Mouse (Mus musculus): ENCODE measurements around the gene Klhl13.

DNA sequence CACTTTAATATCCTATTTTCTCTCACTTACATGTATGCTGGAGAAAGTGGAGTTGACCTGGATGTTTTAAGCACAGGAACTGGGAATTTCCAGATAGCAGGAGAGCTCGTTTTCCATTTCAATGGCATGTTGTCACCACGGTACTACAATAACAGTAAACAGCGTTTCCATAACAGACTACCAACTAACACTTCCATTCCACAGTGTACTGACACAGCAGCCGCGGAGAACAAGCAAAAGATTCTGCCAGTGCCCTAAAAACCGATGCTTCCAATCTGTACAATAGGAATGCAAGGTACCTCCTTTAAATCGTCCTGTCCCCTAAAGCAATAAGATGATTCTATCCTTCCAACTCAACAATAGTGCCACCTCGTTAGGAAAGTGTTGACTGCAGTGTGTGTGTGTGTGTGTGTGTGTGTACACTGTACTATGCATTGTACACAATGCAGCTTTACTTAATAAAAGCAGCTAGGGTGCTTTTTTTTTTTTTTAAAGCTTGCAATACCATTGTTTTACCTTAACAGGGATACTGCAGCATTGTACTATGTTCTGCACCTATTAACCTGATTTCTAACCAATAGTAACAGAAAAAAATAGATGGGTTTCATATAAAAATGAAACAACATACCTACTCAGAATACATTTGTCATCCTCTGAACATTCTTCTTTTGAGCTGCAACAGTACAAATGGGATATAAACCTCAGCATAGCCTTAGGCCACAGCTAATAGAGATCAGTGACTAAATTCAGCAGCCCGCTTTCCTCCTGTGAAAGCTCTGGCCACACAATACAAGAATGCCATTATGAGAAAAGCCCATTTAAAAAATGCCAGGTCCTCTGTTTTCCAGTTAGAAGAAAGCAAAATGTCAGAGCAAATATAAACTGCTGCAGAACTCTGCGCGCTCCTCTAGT is 80.1 kb downstream of the Klhl13 start:
- TF ChIP-seq CTCF (IDR thresholded peaks at IDR 0.05; ENCODE audit: low read depth, low read length) (no peak), POLR2A (IDR thresholded peaks at IDR 0.05; ENCODE audit: insufficient read depth, low read length) (no peak), EP300 (IDR thresholded peaks at IDR 0.05; ENCODE audit: insufficient read depth, low read depth, low read length) (no peak)
